Comparison of ENCODE assay signal across 25 mouse cellular contexts in the genomic region with DNA sequence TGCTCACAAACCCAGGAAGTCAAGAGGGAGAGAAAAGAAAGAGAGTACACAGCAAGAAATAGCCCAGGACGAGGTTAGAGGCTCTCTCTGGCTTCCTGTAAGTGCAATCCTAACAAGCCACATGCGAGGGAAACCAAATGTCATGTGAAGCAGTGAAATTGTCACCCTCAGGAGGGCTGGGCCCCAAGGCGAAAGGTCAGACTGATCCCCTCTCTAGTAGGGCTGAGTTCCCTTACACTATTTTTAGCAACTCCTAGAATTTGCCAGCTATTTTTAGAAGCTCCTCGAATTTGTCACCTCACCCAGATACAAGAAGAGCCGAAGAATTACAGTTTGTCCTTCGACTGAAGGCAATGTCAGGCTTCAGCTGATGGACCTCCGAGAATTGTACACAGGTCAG.
A peak's percentile ranks its signal among the peaks of the same experiment; 100 is the strongest.
DNase-seq lines count a peak whose midpoint lies in the region; ATAC-seq lines count a peak whose summit lies in the region.
"Had no signal": no experiment of that assay in that cellular context is flagged by ENCODE, and none has a peak within 500 bp of the region (broad histone marks: within the 10 kb centered on the region; RNA-seq: fewer than 3 reads in every experiment).

No protein-coding gene starts in this region.

- H3K4me3 ChIP-seq in heart, embryonic 13.5 days = no peak overlapping the region
- H3K4me3 ChIP-seq: forebrain, embryonic 10.5 days; hindbrain, embryonic 12.5 days; limb, embryonic 12.5 days; liver, embryonic 13.5 days; lung, embryonic 15.5 days; megakaryocyte, embryonic 14.5 days; midbrain, embryonic 15.5 days; stomach, embryonic 15.5 days had no signal

- no peak overlapping the region for H3K4me2 ChIP-seq in heart, embryonic 13.5 days
- H3K4me2 ChIP-seq: hindbrain, embryonic 12.5 days; limb, embryonic 12.5 days; liver, embryonic 13.5 days; lung, embryonic 15.5 days; midbrain, embryonic 15.5 days; stomach, embryonic 15.5 days had no signal

- peak overlapping the region; percentile 55 for H3K27ac ChIP-seq in heart, embryonic 13.5 days (replicated peaks)
- H3K27ac ChIP-seq: forebrain, embryonic 10.5 days; hindbrain, embryonic 12.5 days; limb, embryonic 12.5 days; liver, embryonic 13.5 days; lung, embryonic 15.5 days; midbrain, embryonic 15.5 days; stomach, embryonic 15.5 days had no signal

- no peak overlapping the region for H3K9ac ChIP-seq in heart, embryonic 13.5 days
- H3K9ac ChIP-seq: hindbrain, embryonic 12.5 days; limb, embryonic 12.5 days; liver, embryonic 13.5 days; lung, embryonic 15.5 days; midbrain, embryonic 15.5 days; stomach, embryonic 15.5 days had no signal

- no peak; the same call in 1 of the 2 replicates for ATAC-seq in heart, embryonic 13.5 days (ENCODE audit: extremely low read depth, insufficient number of reproducible peaks, low FRiP score, low TSS enrichment)
- ATAC-seq: inflammation-experienced regulatory T-cells, adult 6 months; midbrain, embryonic 15.5 days had no signal

- 28% methylated on average over 7 of the region's 7 CpGs for WGBS in heart, embryonic 13.5 days

- intact Hi-C loops in heart, postnatal 14 days (cut with DNase I) = no loop called here

- H3K36me3 ChIP-seq in heart, embryonic 13.5 days = no peaks in the 10 kb centered on the region
- H3K36me3 ChIP-seq: forebrain, embryonic 10.5 days; G1E; hindbrain, embryonic 12.5 days; limb, embryonic 12.5 days; liver, embryonic 13.5 days; lung, embryonic 15.5 days; midbrain, embryonic 15.5 days; stomach, embryonic 15.5 days had no signal

- no peaks in the 10 kb centered on the region for H3K27me3 ChIP-seq in heart, embryonic 13.5 days (replicated peaks)
- H3K27me3 ChIP-seq: hindbrain, embryonic 12.5 days; limb, embryonic 12.5 days; lung, embryonic 15.5 days; midbrain, embryonic 15.5 days; stomach, embryonic 15.5 days had no signal

- no peaks in the 10 kb centered on the region for H3K9me3 ChIP-seq in heart, embryonic 13.5 days
- H3K9me3 ChIP-seq: forebrain, embryonic 10.5 days; G1E; hindbrain, embryonic 12.5 days; limb, embryonic 12.5 days; liver, embryonic 13.5 days; lung, embryonic 15.5 days; midbrain, embryonic 15.5 days; stomach, embryonic 15.5 days had no signal

- DNase-seq in heart, adult 9 months (ENCODE audit: low spot score in 2 of 2) = peak; percentile 26 to 31
- DNase-seq in heart, postnatal 14 days = no peak
- DNase-seq in adipocyte (ENCODE audit: low spot score) = peak; percentile 11
- peak; percentile 30 to 63 for DNase-seq in natural killer cell, adult 2 months (ENCODE audit: low spot score in 2 of 2)
- DNase-seq in adrenal gland, adult 18-20 months (ENCODE audit: low spot score in 2 of 2) = no peak
- no peak for DNase-seq in embryo, embryonic 11 days
- DNase-seq: adrenal gland, postnatal 36 days; cerebellum, adult 2 months; cerebellum, postnatal 36 days; kidney, adult 9 months; kidney, postnatal 4 days; liver, embryonic 13.5 days; right cerebral cortex, postnatal 25 days; thymus, adult 18-20 months; thymus, postnatal 4 days had no signal

- H3K4me1 ChIP-seq in heart, embryonic 13.5 days = peaks cover 31% of the 10 kb centered on the region
- H3K4me1 ChIP-seq: hindbrain, embryonic 12.5 days; liver, embryonic 13.5 days; lung, embryonic 15.5 days; midbrain, embryonic 15.5 days; stomach, embryonic 15.5 days had no signal

Comparison
In these comparisons a context has a peak if more than half of its experiments do, and no peak if none do; other contexts are left out.
1. DNase-seq: peak in heart, adult 9 months (2 of 2), adipocyte (single experiment) and natural killer cell, adult 2 months (2 of 2); none in heart, postnatal 14 days (0 of 2), adrenal gland, adult 18-20 months (0 of 2) and embryo, embryonic 11 days (single experiment).